Mouse (Mus musculus) lung, adult 18-20 months (tissue): ENCODE results near the gene Psmb1.
"Not testable (repeated sequence)": the region's sequence is repeated elsewhere in the genome, so short reads cannot be mapped to it uniquely, and the experiment has no call there.

Experiments used
- DNase-seq, 2 experiments: peaks; one replicate each; pipeline ENCODE4 v3.0.0; 2022; ENCODE audit warnings: mixed read lengths in 2 of 2

Gene Psmb1

DNA sequence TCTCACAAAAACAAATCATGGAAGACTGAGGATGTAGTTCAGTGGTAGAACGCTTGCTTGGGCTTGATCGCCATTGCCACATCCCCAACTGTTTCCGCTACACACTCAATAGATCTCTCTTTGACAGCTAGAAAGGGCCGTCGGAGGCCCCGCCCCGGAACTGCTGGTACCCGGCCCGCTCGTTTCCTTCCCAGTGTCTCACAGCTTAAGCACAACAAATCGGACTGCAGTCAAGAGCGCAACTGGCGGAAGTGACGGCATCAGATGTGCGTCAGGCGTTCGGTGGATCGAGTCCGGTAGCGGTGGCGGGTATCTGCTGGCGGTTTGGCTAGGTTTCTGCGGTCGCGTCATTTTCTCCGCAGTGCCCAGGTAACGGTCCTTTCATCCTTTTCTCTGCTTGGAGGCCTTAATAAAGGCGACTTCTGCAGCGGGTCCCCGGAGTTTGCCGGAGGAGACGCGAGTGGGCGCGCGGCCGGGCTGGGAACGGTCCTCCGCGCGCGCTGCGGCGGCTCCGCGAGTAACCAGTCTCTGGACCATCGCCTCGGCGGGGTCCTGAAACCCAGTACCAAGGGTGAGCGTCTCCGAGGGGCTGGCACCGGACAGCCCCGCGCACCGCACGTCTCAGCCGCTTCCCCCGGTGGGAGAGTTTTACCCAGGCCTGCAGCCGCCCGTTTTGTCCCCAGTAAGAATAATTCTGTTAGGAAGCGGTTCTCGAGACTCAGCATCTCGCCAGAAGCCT, at the start of gene Psmb1, which contains the start of gene Tbp:
Gene Psmb1, minus strand, starts transcription at position 96 of the 739 bp plus-strand sequence.
Gene Tbp, plus strand, starts transcription at position 233 of the 739 bp plus-strand sequence.
- DNase-seq, result peak; percentile 98

DNA sequence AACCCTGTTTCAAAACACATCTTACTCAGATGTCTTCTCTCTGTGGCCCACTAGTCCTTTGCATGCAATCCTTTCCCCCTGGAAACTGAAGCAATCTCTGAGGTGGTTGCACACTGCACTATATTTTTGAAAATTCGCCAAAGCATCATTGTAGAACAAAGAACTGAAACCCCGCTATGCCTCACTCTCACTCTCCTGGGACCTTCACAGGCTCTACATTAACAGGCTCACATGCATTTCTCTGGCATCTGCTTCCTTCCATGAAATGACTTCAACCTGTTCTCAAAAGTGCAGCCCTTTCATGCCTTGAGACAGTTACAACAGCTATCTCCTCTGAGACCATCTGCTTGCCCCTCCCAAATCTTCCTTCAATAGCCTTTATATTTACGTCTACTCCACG, 46.9 kb upstream of the Psmb1 start:
- no peak for DNase-seq

DNA sequence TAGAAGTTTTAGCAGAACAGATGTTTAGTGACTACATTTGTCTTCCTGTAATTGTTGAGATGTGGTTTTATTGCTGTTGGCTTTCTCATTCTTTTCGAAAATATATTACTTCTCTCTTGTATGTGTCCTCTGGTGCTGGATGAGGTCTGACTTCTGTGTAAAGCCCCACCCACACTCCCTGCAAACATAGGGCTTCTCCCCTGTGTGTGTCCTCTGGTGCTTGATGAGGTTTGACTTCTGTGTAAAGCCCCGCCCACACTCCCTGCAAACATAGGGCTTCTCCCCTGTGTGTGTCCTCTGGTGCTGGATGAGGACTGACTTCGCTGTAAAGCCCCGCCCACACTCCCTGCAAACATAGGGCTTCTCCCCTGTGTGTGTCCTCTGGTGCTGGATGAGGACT, 44.3 kb upstream of the Psmb1 start:
- DNase-seq, result not testable (repeated sequence)

DNA sequence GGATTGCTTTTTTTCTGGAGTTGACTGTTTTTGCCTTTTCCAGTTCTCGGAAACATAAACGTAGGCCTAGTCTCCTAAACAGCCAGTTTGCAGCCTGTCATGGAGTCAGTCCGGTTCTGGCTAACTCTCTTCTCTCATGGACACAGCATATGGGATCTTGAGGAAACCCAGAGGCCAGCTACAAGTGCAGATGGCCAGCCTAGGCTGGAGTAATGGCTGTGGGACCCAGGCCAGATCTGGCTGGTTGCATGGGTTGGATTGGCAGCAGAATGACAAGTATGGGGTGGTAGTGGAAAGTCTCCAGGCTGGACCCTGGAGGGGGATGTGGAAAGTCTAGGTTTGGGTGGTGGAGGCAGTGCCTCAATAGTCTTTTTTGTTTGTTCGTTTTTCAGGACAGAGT, 40.8 kb upstream of the Psmb1 start:
- no peak for DNase-seq

DNA sequence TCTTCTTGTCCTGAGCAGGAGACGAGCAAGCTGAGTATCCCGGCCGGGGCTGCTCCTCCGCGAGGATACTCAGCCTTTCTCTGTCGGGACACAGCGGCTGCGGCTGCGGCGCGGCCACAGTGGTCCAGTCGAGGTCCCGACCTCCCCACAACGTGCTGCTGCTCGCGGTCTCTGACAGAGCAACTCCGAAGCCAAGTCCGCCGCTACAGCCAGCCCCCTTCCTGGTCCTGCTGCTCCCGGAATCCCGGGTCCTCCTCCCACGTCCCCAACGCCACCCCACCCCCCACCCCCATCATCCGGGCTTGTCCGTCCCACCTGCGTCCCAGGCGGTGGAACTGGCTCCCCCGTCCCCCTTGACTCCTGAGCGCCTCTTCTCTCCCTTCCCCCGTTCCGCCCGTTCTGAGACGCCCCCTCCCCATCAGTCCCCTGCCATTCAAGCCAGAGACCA, 36.9 kb upstream of the Psmb1 start:
- DNase-seq, result no peak

DNA sequence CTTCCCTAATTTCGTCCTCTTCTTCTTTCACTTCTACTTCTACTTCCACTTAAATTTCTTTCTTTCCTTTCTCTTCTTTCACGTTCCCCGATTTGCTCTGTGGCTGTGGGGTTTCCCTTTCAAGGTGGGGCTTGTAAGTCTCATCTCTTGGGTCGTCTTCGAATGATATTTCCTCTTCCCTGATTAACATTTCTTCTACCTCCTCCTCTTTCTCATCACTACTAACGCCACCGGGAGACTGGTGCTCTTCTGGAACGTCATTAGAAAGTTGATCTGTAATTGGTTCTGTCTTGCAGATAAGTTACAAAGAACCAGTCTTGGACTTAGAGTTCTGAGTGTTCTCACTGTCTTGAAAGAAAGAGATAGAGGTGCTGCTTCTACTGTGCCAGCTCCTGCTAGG, 36.4 kb upstream of the Psmb1 start:
- no peak for DNase-seq

DNA sequence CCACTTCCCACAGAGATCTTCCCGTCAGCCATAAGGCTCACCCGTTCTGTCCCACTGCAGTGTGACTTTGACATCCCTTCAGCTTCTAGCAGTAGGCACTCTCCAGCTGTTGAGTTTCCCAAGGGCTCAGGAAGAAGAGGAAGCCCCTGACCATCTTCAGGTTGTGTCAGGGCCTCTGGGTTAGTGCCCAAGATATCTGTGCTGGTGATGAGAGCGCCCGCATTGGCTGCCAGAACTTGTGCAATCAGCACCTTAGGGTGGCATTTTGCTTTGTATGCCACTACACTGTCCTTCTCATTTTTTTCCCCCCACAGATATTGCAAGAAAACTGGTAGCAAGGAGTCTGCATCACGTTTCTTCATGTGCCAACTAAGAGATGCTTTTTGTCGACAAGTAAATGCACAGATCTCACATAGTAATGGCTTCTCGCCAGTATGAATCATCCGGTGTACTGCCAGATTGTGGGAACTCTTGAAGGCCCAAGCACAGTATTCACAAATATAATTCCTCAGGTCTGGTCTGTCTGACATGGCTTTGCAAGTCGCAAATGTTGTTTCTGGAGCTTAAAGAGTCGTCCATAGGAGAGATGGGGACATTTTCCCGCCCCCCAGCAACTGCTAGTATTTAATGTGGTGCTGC, 35.7 kb upstream of the Psmb1 start:
- DNase-seq, result no peak

DNA sequence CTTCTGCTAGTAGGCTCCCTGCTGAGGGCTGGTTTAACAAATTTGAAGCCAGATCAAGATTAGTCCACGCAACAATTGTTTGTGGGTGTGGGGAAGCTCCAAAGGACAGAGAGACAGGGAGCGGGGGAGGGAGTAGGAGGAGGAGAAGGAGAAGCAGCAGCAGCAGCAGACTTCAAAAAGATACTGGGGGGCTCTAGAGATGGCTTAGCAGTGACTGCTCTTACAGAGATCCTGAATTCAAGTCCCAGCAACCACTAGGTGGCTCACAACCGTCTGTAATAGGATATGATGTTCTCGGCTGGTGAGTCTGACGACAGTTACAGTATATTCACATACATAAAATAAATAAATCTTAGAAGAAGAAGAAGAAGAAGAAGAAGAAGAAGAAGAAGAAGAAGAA, 30.6 kb upstream of the Psmb1 start:
- peak in 1 of 2 experiments; percentile 10 for DNase-seq

DNA sequence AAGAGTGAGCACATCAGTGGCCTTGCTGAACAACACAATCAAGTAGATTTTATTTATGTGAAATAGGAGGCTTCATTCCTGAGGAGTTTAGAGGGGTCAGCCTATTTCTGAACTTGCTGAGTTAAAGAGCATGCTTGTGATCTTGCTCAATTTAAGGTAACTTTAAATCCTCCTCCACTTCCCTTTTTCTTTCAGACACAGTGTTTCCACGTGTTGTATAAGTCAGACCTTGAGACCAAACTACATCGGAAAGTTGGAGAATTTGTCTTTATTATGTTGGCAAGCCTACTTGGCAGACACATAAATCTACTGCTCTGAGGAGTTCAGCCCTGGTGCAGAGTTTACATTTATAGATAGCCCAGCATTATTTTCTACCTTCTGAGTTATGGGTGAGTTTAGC, 29.3 kb upstream of the Psmb1 start:
- no peak for DNase-seq

DNA sequence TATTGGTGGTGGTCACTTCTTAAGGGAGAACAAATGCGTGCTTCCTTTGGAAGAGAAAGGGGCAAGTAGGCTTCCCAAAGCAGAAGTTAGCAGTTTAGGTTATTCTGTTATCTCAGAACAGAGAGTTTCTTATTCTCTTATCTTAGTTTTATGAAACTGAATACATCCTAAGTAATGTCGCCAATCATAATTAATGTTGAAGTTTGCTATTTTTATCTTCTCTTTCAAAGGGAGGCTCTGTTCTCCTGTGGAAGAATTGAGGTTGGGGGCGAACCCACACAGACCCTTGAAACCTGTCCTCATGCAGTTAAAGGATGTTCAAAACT, 28.2 kb upstream of the Psmb1 start:
- no peak for DNase-seq

DNA sequence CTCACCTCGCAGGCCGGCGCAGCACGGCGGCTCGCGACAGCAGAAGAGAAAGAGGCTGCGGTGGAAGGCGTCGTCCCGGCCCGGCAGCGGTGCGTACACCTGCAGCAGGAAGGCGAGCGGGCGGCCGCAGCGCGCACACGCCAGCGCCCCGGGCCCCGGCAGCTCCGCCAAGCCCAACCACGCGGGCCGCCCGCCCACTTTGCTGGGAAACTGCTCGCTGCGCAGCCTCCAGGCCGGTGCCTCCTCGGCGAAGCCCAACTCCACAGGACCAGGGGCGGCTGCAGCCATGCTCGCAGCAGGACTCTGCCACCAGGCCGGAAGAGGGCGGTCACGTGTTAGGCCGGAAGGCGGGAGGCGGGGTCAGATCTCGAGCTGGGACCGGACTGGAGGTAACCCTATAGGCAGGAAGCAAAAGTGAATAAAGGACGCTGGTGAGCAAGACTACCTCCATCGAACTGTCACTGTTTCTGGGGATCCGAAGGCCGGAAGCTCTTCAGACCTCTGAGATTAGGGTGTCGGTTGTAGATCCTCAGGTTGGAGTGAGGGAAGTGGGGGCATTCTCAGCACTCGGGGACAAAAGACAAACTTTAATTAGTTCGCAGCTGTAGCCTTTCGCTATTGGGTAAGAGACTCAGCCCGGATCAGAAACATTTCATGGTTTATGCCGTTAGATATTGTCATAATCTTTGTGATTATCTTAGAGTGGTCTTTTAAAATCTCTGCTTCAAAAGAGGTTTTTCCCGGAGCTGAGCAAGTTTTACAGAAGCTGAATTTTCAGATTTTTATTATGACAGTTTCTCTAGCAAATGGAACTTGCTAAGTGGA, 27.6 kb upstream of the Psmb1 start, which contains the start of gene Pdcd2:
Gene Pdcd2, minus strand, starts transcription at position 316 of the 825 bp plus-strand sequence.
- peak; percentile 96 for DNase-seq

DNA sequence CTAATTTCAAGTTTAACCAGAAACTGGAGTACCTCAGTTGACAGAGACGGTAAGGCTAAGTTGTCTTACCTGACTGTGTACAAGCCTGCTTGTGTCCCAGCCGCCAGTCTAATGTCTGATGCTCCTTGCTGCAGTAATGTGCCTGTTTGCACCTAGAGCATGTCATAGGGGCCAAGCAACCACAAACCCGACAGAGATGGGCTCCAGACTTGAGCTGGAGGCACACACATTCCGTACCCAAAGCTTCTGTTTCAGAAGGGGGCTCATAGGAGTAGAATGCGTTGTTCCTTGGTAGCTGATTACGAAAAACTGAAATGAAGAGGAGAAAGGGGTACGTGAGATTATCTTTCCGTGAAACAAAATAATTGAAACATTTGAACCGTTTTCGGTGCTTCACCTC, 26.8 kb upstream of the Psmb1 start:
- DNase-seq, result no peak

DNA sequence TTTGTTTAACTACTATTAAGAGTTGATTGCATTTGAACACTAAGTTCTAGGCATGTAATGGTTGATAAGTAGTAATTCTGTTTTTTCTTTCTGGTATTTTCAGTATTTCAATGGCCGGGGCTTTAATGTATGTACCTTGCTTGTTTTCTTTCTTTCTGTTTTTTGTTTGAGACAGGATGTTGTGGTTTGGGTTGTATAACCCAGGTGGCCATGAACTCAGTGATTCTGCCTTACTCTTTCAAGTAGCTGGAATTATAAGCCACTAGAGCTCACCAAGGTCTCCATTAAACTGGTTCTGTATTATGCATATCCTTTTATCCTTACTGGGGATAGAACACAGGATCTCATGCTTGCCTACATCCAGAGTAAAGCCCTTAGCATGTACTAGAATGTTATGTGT, 19.2 kb upstream of the Psmb1 start:
- DNase-seq, result no peak

DNA sequence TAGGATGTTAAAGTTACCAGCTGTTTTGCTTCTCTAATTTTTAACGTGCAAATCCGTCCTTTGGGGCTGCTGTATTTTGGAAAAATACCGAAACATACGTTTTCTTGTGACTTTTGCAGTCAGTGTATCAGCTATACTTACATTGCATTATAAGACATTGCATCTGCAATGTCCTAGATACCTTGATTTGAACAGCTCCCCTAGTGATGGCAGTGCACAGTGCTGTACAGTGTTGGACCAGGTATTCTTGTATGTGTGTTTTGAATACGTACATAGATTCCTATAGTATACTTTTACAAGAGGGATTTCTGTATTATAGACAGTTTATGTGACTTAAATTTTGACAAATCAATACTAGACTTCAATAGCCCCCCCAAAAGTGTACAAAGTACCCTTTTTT, 18.6 kb upstream of the Psmb1 start:
- DNase-seq, result no peak

DNA sequence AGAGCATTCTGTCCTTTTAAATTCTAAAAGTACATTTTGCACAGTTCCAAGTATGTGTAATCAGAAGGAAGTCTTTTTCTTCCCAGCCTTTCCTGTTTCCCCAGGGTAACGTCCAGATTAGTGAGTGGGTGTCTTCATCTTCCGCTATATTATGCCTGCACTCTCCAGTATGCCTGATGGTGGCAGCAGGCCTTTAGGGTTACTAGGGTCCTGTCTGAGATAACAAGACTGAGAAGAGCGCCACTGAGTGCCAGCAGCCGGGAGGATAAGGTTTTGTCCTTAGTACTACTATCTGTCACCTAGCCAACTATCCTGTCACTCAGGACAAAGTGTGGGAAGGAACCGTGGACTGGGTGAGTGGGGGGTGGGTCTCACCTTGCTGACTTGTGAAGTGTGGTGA, 18.2 kb upstream of the Psmb1 start:
- no peak for DNase-seq

DNA sequence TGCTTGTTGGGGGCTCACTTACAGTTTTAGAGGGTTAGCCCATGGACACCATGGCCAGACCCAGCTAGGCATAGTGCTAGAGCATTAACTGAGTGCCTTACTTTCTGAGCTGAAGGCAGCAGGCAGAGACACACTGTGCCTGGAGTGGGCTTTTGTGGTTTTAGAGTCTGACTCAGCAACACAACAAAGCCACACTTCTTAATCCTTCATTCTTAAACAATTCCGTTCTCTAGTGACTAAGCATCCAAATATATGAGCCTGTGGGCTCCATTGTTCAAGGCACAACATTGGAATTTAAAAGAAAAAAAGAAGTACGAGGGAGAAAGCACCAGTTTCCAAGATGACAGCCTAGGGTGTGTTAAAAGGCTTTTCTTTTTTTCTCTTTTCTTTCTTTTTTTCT, 11.1 kb upstream of the Psmb1 start:
- no peak for DNase-seq

DNA sequence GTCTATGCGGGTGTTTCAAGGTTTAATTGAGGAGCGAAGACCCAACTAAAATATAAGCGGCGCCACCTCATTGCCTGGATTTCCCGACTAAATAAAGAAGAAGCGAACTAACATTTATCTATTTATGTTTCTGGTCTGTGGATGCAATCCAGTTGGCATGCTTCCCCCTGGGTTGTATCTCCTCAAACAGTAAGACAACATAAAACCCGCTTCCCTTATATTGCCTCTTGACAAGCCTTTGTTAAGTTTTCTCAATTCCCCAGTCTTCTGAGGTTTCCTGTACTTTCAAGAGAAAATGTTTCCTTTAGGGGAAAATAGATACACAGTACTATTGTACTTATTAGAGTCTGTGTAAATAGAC, 818 bp downstream of the Psmb1 start:
- DNase-seq, result no peak

DNA sequence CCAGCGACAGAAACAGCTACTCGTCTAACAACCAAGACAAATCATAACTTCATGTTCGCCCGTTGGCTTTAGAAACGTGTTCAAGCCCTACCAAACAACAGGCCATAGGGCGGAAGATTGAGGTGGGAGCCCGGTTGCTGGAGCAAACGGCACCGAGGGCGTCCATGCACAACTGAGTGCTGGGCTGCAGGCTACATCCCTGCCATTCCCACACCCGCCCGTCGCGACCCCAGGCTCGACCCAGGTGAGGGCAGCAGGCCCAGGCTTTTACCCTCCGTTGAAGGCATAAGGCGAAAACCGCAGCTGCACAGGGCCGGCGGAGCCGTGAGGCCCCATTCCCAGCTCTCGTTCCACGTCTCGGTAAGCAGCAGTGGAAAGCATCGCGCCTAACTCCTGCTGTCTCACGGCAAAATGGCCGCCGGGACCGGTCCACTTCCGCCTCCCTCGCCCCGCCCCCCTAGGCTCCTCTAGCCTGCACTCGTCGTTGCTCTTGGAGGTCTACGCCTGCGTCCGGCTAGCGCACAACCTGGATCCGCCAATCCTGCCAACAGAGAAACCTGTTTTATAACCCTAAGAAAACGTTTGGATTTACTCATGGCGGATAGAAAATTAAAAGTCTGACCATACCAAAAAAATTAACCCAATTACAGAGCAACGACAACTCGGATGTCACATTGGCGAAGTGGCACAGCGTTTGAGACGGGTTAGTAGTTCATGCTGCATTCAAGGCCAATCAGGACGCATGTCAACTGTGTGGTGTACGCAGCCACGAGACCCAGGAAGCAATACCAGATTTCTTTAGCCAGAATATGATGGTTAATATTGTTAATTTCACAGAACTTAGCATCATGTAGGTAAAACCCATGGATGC, 1.4 kb downstream of the Psmb1 start:
- DNase-seq, result peak; percentile 94 to 95

DNA sequence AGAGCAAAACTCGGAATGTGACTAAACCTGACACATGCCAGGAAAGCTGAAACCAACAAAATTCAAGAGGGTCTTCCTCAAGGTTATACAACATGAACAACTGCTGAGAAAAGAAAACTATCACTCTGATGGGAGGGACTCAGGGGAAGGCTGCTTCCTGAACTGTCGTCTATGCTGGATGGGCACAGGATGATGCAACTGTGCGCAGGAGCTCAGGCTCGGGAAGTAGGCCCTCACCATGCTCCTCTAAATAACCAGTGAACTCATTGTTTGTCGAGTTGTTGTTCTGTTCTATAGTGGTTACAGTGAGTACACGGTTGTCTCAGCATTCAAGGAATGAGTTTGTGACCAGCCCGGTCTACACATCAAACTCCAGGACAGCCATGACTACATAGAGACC, 9.0 kb downstream of the Psmb1 start:
- DNase-seq, result no peak

DNA sequence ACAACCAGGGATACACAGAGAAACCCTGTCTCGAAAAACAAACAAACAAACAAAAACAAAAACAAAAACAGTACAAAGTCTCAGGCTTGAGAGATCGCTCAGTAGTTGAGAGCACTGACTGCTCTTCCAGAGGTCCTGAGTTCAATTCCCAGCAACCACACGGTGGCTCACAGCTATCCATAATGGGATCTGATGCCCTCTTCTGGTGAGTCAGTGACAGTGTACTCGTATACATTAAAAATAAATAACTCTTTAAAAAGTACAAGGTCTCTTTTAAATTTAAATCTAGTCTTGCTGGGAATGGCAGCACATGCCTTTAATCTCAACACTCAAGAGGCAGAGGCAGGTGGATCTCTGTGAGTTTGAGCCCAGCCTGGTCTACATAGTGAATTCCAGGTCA, 26.9 kb downstream of the Psmb1 start:
- DNase-seq, result no peak

DNA sequence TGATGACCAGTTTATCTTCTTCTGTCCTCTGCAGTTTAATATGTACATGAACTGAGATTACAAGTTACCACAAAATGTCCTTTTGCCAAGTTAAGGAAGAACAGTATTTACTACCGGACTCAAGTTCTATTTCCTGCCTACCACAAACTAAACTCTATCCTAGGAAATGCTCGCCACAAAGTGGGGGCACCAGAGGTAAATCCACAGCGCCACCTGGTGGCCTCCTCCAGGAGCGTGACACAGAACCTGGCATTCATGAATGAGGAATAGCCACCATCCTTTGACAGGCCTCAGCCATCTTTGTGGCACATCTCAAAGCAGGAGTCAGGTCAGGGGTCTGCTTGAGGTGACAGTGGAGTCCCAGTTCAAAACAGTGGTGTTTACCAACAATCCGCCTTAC, 31.9 kb downstream of the Psmb1 start:
- DNase-seq, result peak; percentile 44 to 64

DNA sequence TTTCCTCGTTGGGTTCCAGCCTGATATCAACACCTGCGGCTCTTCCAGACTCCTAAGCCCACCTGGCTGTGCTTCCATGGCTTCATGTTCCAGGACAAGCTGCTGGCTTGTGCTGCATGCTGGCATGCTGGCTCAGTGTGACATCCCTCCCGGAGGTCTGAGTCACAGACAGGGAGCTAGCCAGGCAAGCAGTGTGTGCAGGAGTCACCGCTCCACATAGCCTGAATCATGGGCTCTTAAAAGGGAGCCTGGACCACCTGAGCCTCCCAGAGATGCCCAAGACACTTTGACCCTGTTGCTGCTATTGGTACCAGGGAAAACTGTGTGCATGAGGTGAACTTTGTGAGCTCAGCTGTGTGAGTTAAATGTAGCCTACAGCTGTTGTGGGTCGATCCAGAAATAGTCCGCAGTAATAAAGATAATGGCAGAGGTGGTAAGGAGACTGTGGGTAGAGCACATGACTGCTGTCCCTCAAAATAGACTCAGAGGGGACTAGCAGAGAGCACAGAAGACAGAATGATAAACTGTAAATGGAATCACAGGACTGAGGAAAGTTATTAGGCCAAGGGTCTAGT, 37.5 kb downstream of the Psmb1 start:
- no peak for DNase-seq
